Mouse (Mus musculus) heart, postnatal 4 days (tissue): Measurements from ENCODE around the gene Olfm2. TPM values are rescaled to one million over a fixed set of nuclear protein-coding genes. Genes with fewer than 3 reads are reported as not detected.
"Not testable (repeated sequence)": the region's sequence is repeated elsewhere in the genome, so short reads cannot be mapped to it uniquely, and the experiment has no call there.

Experiments
- DNase-seq: peaks from one replicate; pipeline ENCODE4 v3.0.0; 2021
- total RNA-seq, 2 experiments: library from RNA; stranded (reverse); gene quantifications; 2 replicates each; pipeline ENCODE4 v1.2.3; 2021

The Olfm2 gene
- total RNA-seq, 2 experiments from 2014 or later: 0.36 to 0.43 TPM

- DNase-seq: no peak
Observed at GRCm38 (mm10) chr9:20696107-20696712, 49.9 kb downstream of the Olfm2 start.

- DNase-seq: peak; percentile 11
Observed at GRCm38 (mm10) chr9:20694721-20695235, 51.4 kb downstream of the Olfm2 start.

GRCm38 (mm10) chr9:20692863-20693262 is 53.3 kb downstream of the Olfm2 start:
- no peak for DNase-seq

DNA sequence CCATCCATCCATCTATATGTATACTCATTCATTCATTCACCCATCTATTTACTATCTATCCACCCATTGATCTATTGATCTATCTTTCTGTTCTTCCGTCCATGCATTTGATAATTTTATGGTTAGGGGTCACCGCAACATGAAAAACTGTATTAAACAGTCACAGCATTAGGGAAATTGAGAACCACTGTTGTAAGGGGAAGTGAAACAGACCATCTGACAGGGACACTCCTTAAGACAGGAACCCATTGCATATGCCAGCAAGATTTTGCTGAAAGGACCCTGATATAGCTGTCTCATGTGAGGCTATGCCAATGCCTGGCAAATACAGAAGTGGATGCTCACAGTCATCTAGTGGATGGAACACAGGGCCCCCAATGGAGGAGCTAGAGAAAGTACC is 55.7 kb downstream of the Olfm2 start:
- DNase-seq: not testable (repeated sequence)

DNA sequence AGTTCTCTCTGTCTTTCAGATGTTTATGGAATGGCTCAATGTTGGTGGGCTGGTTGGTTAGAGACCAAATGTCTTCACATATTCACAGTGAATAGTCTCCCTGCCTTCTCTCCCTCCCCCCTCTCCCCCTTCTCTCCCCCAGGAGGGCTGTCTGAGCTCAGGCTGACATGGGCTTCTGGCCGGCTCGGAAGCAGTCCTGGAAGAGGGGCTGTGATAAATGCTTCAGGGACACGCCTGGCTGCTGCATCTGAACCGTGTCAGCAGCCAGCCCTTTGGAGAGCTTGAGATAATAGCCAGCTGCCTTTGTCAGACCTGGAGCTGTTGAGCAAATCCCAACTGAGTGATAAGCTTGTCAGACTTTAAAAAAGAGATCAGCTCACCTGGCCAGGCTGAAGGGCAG is 56.2 kb downstream of the Olfm2 start:
- peak; percentile 27 for DNase-seq

DNA sequence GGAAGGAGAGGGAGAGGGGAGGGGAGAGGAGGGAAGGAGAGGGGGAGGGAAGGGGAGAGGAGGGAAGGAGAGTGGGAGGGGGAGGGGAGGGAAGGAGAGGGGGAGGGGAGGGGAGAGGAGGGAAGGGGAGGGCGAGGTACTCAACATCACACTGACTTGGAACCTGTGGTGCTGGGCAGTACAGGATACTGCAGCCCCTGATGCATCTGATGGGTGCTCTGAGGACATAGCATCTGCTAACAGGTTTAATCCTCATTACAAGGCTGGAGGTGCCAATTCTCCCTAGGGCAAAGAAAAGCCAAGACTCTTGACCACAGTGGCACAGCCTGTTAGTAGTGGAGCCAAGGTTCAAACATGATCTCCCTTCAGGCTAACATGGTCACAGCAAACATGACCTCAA is 56.7 kb downstream of the Olfm2 start:
- no peak for DNase-seq

- DNase-seq: no peak
Observed at GRCm38 (mm10) chr9:20685081-20685861, 60.9 kb downstream of the Olfm2 start.

- no peak for DNase-seq
Observed at GRCm38 (mm10) chr9:20682389-20682722, 63.8 kb downstream of the Olfm2 start.

- no peak for DNase-seq
Observed at GRCm38 (mm10) chr9:20681546-20682388, 64.4 kb downstream of the Olfm2 start.

- DNase-seq: no peak
Observed at GRCm38 (mm10) chr9:20680378-20680958, 65.7 kb downstream of the Olfm2 start.

DNA sequence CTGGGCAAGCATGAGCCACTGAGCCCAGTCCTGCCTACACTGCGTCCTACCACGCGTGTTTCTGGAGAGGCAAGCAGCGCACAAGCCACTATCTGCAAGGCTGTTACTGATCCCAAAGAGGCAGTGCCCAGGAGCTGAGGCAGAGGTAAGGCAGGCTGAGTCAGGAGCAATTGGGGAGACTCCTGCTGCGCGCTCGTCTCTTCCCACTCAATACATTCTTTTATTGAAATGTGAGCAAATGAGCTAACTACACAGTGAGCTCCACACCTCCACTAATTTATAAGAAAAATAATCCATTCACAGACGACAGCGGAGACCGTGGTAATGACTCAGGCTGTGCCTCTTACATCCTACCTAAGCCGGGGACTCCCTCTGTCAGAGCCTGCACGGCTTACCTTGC is 68.3 kb downstream of the Olfm2 start:
- no peak for DNase-seq

DNA sequence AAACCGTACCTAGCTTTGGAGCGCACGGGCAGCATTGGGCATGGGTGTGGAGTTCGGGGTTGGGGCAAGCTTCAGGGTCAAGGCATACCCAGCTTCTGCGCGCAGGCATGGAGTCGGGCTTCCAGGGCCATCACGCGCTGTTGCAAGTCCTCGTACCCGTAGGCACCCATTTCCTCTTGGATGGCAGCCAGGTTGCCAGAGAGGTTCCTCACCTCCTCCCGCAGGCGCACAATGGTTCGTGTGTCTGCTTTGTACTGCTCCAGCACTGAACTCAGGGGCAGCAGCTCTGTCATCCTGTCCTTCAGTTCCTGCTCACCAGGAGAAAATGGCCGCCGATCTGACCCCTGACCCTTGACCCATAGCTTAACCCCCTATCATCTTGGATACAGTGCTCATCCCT is 74.1 kb downstream of the Olfm2 start:
- DNase-seq: no peak

DNA sequence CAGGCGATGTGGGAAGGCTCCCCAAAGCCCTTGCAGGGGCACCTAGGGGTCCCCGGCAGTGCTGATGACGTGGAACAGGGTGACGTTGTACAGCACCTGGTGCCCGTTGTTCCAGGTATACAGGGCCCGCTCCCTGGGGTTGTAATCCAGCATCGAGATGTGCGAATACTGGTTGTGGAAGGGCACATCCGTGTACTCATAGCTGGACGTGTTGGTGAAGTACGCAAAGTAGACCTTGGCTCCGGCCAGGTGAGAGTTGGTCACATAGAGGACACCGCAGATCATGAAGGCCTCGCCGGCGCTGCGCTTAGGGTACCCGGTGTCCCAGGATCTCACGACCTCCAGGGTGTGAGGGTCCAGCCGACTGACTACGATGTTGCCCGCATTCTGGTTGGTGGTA is 78.1 kb downstream of the Olfm2 start:
- DNase-seq: no peak

- no peak for DNase-seq
Observed at GRCm38 (mm10) chr9:20666510-20667034, 79.6 kb downstream of the Olfm2 start.

GRCm38 (mm10) chr9:20665925-20666324 is 80.2 kb downstream of the Olfm2 start:
- DNase-seq: no peak

DNA sequence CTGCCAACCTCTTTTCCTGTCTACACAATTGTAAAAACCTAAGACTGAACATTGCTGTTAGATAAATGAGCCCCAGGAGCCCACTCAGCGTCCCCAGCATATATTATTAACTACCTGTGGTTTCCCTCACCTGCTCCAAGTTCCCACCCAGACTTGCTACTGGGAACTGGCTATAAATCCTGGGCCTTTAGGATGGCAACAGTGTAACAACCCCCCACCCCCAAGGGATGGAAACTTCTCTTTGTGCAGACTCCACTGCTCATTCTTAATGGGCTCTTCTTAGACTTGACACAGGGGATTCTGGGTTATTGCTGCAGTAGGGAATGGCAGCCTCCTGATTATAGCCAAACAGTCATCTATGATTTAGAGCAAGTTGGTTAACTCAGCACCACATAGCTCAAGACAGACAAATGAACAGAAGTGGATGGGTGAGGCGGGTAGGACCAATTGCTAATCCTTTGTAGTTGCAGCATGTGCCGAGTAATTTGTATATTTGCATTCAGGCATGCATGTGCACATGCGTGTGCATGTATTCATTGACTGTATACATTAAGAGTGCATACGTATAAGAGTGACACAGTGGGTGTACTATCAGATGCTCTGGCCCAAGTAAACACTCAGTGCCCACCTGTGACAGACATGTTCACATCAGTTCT is 81.0 kb downstream of the Olfm2 start:
- no peak for DNase-seq

GRCm38 (mm10) chr9:20664366-20664765 is 81.8 kb downstream of the Olfm2 start:
- no peak for DNase-seq

DNA sequence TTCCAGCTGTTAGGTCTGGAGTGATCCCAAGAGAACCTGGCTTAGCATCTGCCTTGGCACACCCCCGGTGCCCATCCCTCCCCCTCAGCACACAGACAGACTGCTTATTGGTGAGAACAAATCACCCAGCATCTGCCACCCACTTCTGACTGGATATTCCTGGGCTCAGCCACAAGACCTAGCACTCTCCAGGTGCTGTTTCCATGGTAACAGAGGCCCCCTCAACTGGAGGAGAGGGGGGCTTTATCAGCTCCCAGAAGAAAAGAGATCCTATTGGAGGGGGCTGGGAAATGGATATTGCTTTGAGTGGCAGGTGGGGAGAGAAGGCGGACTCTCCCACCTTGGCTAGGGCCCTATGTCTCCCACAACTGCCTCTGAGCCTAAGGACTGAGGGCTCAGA is 82.2 kb downstream of the Olfm2 start:
- DNase-seq: no peak

DNA sequence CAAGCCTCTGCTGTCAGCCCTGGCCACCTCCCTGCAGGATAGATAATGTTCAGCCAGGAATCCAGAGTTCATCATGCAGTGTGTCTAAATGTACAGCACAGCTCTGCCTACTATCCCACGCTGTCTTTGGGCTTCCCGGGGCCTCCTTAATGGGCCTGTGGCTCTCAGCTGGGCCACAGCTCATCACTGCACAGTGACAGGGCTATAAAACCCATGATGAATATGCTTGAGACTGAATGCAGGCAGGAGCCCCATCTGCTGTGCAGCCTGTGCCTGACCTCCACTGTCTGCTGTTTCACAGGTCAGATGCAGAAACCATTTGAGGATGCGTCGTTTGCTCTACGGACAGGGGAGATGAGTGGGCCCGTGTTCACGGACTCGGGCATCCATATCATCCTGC is 83.3 kb downstream of the Olfm2 start:
- no peak for DNase-seq

- peak; percentile 83 for DNase-seq
Observed at GRCm38 (mm10) chr9:20662325-20662724, 83.8 kb downstream of the Olfm2 start.

DNA sequence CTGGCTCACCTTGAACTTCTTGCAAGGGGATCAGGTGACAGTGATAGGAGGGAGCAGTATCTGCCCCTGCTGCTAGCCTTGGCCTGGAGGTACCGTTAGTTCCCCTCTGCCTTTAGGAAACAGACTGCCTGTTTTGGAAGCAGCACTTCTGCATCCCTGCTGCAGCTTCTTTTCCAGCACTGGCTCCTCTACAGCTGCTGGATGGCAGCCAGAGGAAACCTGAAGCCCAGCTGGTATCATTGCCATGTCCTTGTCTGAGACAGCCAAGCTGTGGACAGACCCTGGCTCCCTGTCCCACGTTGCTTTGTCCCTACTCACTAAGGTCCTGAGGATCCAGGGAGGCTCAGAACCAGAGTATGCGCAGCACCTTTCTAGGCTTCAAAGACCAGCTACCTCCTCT is 88.6 kb downstream of the Olfm2 start:
- peak; percentile 62 for DNase-seq

GRCm38 (mm10) chr9:20653859-20654258 is 92.3 kb downstream of the Olfm2 start:
- no peak for DNase-seq
